Mouse (Mus musculus) spleen, postnatal 0 days (tissue): ENCODE measurements around the gene Gnptab. TPM values are rescaled to one million over a fixed set of nuclear protein-coding genes. Genes with fewer than 3 reads are reported as not detected.

ENCODE experiments used
- polyA plus RNA-seq: library from polyadenylated mRNA; unstranded; fragments of >200 nt; fragmentation: Nextera tagmentation; extraction: Ambion mirVana; gene quantifications from 2 replicates; pipeline ENCODE4 v1.2.1, GENCODE M21; 2015

Gene Gnptab
- 4.6 and 5.0 TPM in 2 replicates for polyA plus RNA-seq

DNA sequence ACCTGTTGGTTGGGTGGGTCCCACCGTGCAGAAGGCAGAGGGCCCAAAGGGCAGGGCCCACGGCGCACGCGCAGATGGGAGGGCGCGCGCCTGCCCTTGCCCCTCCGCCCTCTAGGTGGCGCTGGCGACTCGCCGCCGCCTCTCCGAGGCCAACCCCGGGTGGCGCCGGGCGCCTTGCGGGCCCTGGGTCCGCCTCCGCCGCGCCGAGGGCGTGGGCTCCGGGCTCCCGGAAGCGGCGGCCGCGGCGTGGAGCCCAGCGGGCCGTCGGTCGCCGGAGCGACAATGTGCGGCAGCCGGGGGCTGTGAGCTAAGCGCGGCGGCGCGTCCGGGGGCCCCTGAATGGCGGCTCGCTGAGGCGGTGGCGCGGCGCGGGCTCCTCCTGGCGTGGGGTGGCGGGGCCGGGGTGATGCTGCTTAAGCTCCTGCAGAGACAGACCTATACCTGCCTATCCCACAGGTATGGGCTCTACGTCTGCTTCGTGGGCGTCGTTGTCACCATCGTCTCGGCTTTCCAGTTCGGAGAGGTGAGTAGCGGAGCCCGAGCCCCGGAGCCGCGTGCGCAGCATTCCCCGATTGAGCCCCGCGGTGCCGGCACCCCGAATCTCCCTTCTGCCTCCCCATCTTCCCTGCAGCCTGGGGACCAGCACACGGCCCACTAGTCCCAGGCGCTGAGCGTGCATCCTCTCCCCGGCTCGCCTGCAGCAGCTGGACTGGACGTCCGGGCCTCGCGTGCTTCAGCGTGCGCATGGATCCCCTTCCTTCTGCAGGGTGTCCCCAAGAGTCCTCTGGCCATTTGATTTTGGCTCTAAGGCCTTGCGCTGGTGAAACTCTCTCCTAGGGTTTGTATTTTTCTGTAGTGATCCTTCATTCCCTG, at the start of gene Gnptab, which contains the start of gene Dram1:
Gene Gnptab, plus strand, starts transcription at position 120 of the 873 bp plus-strand sequence.
Gene Dram1, minus strand, starts transcription at position 68 of the 873 bp plus-strand sequence.

DNA sequence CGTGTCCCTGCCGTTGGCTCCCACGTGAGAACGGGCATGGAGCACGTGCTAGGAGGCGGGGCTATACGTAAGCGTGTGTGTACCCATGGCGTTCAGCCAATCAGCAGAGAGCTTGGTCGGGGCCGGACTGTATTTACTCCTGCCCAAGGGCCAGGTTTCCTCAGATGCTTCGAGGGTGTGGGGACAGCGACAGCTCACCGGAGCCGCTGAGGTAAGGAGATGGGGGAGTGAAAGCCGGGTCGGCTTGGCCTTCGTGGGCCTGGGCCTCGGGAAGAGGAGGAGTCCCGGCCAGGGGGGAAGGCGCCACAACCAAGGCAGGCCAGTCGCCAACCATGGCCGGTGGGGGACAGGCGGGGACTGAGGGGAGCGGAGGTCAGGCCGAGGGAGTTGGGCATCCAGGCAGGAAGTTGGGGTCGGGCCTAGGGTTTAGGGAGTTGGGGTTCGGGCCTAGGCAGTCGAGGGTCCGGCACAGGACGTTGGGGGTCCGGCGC, 80.6 kb downstream of the Gnptab start, which contains the start of gene Sycp3:
Gene Sycp3, plus strand, starts transcription at position 68 of the 491 bp plus-strand sequence.

Other genes with a start within 250 kb of the Gnptab start
- 11.1 and 12.5 TPM in 2 replicates for gene Parpbp, start 232.2 kb upstream of the Gnptab start, polyA plus RNA-seq
- gene Nup37, start 232.1 kb upstream of the Gnptab start, polyA plus RNA-seq = 48.9 and 49.1 TPM in 2 replicates
- 44.6 and 51.2 TPM in 2 replicates for gene Washc3, start 178.0 kb upstream of the Gnptab start, polyA plus RNA-seq
- 2.9 and 4.3 TPM in 2 replicates for gene Dram1, start 52 bp upstream of the Gnptab start, polyA plus RNA-seq
- gene Sycp3, start 80.4 kb downstream of the Gnptab start, polyA plus RNA-seq = 0.12 TPM in 1 of 2 replicates, not detected in the other
- 10.5 and 13.9 TPM in 2 replicates for gene Chpt1, start 124.9 kb downstream of the Gnptab start, polyA plus RNA-seq
- 0.37 and 0.93 TPM in 2 replicates for gene Mybpc1, start 226.0 kb downstream of the Gnptab start, polyA plus RNA-seq